Mouse (Mus musculus): ENCODE results near the gene E130308A19Rik. TPM values are rescaled to one million over a fixed set of nuclear protein-coding genes. Genes with fewer than 3 reads are reported as not detected.
A peak's percentile ranks its signal among the peaks of the same experiment; 100 is the strongest.

Gene E130308A19Rik
- total RNA-seq, 2 experiments from 2014 or later, result 10.2 to 15.0 TPM

DNA sequence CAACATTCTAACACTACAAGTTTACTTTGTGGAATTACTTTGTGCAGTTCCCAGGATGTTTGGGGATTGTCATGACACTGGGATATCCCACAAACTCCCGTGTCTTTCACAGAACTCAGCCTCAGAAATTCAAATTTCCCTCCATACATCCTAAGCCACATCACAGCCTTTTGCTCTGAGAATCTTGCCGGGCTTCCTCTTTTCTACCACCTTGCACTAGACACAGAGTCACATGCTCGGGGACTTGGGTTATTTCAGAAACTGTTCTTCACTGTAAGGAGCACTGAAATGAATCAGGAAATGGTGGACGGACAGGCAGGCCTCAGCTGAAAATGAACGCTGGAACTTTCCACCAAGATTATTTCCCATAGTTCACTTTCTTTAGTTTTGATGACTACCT, 177.3 kb downstream of the E130308A19Rik start:
- intact Hi-C loops (cut with DNase I), result no loop called here
- DNase-seq (ENCODE audit: low spot score in 2 of 2), result no peak

DNA sequence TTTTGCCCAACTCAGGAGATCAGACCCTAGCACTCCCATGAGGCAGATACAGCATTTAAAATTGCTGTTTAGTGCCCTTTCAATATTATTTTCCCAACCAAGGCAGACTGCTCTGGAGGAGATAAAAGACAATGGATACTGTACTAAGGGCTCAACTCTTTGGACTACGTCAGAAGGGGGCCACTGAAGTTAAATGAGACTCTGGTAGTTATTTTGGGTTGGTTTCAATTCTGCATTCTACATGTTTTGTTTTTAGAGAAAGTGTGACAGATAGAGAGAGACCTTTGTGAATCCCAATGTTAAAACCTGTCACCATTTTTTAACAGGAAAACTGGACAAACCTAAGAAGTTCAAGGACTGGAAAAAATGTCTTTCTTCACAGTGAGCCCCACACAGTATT, 178.7 kb downstream of the E130308A19Rik start:
- intact Hi-C loops (cut with DNase I), result loop anchor here (5.0 kb wide), 2 partner anchors 48 to 68 kb away; no protein-coding TSS in a partner anchor
- no peak for DNase-seq (ENCODE audit: low spot score in 2 of 2)

DNA sequence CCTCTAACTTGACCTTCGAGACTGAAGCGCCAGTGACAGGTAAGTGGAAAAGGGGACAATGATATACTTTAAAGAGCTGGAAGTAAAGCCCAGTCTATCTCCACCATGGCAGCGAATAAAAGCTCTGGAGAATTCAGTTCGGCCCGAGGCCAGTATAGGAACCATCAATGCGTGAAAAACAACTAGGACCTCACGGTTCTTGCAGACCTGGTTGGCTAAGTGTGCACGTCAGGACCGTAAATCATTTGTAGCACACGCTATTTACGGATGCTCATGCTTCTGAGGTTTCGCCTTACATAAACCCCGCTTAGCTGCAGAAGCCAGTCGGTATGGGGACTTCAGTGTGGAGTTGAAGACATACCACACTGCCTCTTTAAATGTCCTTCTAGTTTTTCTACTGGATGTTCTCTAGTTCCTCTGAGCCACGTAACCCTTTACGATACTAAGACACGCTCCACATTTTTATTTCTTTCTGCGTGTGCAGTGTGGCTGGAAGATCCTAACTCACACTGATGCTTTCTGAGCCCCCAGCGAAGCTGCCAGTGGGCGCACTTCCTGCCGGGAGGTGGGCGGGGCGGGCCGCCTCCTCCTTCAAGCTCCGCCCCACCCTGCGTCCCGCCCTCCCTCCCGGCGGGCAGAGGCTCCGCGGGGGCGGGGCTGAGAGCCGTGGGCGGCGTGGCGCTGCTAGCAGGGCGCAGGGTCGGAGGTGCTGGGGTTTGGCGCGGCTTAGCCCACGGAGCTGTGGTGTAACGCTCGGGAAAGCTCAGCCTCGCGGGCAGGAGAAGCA, 179.4 kb downstream of the E130308A19Rik start, which contains the start of gene Snx30:
Gene Snx30, plus strand, starts transcription at position 660 of the 787 bp plus-strand sequence.
- DNase-seq (ENCODE audit: low spot score in 2 of 2), result peak; percentile 89 to 92
- intact Hi-C loops (cut with DNase I), result loop anchor here (5.0 kb wide), 2 partner anchors 47 to 67 kb away; no protein-coding TSS in a partner anchor

DNA sequence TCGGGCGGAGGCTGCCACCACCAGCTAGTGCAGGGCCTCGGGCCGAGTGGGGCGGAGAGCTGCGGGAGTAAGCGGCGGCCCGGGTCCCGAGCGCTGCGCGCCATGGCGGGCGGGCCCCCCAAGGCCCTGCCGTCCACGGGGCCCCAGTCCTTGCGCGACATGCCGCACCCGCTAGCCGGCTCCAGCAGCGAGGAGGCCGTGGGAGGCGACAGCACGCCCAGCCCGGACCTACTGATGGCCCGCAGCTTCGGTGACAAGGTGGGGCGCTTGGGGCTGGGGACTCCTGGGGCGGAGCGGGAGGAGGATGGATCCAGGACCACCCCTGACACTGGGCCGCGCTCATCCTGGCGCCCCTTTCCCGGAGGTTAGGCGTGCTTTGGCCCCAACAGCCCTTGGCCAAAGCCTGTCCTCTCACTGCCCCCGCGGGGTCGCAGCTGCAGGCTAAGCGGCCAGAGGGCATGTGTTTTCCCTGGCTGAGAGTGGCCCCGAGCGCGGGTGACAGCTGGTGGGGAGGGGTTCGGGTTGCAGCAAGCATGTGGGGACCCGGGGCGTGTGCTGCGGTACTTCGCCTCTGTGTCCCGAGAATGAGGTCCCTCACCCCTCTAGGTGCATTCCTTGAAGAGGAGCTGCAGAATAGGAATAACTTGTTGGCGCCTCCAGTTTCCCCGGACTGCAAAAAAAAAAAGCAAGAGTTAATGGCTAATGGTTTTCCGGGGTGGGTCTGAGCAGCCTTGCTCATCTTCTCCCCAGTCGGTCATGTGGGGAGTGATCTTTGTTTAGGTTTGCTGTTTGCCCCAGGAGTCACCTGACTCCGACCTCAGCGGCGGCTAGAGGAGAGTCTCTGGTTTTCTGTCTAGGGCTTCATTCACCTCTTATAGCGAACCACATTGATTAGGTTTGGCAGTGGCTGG, 180.2 kb downstream of the E130308A19Rik start:
- peak; percentile 20 to 22 for DNase-seq (ENCODE audit: low spot score in 2 of 2)
- intact Hi-C loops (cut with DNase I), result loop anchor here (5.0 kb wide), 2 partner anchors 46 to 66 kb away; no protein-coding TSS in a partner anchor

- intact Hi-C loops (cut with DNase I), result loop anchor here (5.0 kb wide), 2 partner anchors 45 to 65 kb away; no protein-coding TSS in a partner anchor
These were observed 180.8 kb downstream of the E130308A19Rik start for GRCm38 (mm10) chr4:59806879-59807195.

GRCm38 (mm10) chr4:59807521-59807920, 181.5 kb downstream of the E130308A19Rik start:
- intact Hi-C loops (cut with DNase I), result loop anchor here (5.0 kb wide), 2 partner anchors 45 to 65 kb away; no protein-coding TSS in a partner anchor
- no peak for DNase-seq (ENCODE audit: low spot score in 2 of 2)

More at GRCm38 (mm10) chr4:59806879-59807195, 180.8 kb downstream of the E130308A19Rik start:
- no peak for DNase-seq (ENCODE audit: low spot score in 2 of 2)

DNA sequence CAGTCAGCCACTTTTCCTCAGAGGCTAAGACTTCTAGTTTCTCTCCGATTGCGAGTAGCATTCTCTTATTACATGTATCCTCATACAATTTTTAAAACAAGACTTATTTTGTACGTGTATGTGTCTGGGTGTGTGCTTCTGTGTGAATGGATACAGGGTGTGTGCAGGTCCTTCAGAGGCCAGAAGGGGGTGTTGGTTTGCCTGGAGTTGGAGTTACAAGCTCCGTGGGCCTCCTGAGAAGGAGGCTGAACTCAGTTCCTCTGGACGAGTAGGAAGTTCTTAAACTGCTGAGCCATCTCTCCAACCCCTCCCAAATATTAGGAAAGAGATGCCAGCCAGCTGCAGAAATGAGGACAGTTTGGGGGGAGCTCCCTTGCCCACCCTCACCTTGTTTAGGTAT, 182.4 kb downstream of the E130308A19Rik start:
- intact Hi-C loops (cut with DNase I), result loop anchor here (5.0 kb wide), 2 partner anchors 44 to 64 kb away; no protein-coding TSS in a partner anchor
- DNase-seq (ENCODE audit: low spot score in 2 of 2), result no peak

Other genes with a start within 250 kb of the E130308A19Rik start
- gene Susd1, start 187.6 kb upstream of the E130308A19Rik start, total RNA-seq (2021), result 1 to 10 TPM; 9.1 to 9.3 TPM
- 10 to 100 TPM; 25.8 to 30.1 TPM for gene Ptbp3, start 76.8 kb upstream of the E130308A19Rik start, total RNA-seq (2021)
- gene Hsdl2, start 44.6 kb upstream of the E130308A19Rik start, total RNA-seq (2021), result 10 to 100 TPM; 24.4 to 26.2 TPM
- 10 to 100 TPM; 21.3 to 23.5 TPM for gene Inip, start 175.4 kb downstream of the E130308A19Rik start, total RNA-seq (2021)
- 10 to 100 TPM; 31.8 to 33.8 TPM for gene Snx30, start 179.6 kb downstream of the E130308A19Rik start, total RNA-seq (2021)